Mouse (Mus musculus) retina, adult 2 months (tissue): ENCODE results near the gene Cox6b1.
A peak's percentile ranks its signal among the peaks of the same experiment; 100 is the strongest.

Experiments
- DNase-seq: peaks from one replicate; pipeline ENCODE4 v3.0.0-alpha.2; 2012; ENCODE audit warnings: low read depth, low spot score

The Cox6b1 gene

DNA sequence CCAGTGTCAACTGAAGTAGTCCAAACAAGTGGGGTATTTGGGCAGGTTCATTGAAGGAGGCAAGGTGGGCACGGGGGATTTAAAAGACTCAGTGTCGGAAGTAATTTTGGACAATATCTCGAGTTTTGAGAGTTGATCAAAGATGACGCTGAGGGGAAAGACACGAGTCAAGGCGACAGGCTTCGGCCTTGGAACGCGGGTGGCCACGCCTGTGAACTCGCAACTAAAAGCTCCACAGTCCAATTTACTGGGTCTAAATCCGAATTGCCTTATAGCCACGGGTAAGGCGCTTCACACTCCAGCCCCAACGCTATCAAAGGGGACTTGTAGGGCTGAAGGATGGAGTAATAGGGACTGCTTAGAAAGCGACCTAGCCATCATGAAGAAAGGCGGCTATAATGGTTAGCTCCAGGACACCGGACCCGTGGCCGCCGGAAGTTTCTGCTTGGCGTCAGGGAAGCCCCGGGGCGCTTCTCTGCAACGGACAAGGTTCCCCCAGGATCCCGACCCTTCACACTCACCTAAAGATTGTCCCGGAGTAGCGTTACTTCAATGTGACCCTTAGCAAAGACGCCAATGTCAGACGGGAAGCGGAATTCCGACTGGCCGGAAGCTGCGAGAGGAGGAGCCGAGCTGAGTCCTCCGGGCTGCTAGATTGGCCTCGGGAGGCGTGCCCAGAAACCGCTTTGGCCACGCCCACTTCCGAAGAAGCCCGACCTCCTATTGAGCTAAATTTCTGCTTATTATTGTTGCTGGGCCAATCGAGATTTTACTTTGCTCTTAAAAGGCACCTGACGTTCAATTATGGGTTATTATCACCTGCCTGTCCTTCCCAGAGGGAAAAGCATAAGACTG lies at the start of gene Cox6b1:
Gene Cox6b1, minus strand, starts transcription at position 622 of the 855 bp plus-strand sequence.
- peak; percentile 82 for DNase-seq

GRCm38 (mm10) chr7:30671480-30671879 lies 45.5 kb upstream of the Cox6b1 start, which contains the start of gene Pmis2:
Pmis2 (minus strand) TSS chr7:30671605.
- no peak for DNase-seq

DNA sequence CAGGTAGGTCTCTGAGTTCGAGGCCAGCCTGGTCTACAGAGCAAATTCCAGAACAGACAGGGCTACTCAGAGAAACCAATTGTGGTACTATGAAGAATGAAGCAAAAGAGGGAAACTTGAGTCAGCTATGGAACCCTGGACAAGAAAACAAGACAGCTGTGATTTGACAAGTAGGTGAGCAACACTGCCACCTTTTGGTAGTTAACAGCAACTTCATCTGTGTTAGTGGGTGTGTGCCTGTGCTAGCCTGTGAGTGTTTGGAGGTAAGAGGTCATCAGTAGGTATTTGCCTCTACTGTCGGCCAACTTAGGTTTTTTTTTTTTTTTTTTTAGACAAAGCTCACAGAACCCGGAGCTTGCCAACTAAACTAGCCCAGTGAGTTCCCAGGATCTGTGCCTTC lies 43.3 kb upstream of the Cox6b1 start:
- DNase-seq: no peak

GRCm38 (mm10) chr7:30665321-30665720 lies 39.4 kb upstream of the Cox6b1 start:
- DNase-seq: no peak

GRCm38 (mm10) chr7:30664529-30665200 lies 38.7 kb upstream of the Cox6b1 start, which contains the start of gene Haus5:
Haus5 (minus strand) TSS chr7:30664994.
- DNase-seq: peak; percentile 86

DNA sequence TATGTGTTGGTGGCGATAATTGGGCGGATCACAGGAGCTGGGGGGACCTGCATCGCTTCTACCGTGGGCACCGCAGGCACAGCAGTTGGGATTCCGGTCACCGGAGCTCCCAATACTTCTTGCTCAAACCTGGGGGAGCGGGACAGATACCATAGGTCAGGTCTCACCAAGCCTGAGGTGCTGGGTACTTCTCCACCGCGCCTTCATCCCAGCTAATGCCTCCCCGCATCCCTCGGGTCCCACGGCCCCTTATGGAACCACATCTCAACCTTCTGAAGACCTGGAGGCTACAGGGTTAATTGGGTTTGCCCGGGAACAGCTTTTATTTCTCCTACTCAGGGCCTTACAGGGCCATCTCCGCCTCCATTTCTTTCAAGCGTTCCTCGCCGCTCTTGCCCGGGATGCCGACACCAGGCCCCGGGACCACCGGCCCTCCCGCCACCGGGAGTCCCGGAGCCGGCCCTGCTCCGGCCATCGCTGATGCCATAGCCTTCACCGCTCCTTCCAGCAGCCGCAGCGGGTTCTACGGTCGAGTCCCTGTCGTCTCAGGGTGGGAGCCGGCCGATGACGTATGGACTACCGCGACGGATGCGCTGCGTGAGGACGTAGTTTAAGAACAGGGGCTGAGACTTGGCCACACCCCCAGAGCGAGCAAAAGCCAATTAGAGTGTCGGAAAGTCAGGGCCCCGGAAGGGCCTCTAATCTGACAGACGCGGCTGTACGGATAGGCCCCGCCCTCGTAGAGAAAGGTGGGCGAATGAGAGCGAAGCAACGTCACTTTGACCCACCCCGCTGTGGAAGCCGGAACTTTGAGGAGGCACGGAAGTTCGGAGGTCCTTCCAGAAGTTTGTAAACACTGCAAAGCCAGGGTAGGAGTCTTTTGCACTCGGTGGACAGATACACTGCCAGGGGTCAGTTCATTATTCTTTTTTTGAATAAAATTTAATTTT lies 23.9 kb upstream of the Cox6b1 start, which contains the start of gene Rbm42:
Gene Rbm42, minus strand, starts transcription at position 727 of the 950 bp plus-strand sequence.
- DNase-seq: peak; percentile 95

DNA sequence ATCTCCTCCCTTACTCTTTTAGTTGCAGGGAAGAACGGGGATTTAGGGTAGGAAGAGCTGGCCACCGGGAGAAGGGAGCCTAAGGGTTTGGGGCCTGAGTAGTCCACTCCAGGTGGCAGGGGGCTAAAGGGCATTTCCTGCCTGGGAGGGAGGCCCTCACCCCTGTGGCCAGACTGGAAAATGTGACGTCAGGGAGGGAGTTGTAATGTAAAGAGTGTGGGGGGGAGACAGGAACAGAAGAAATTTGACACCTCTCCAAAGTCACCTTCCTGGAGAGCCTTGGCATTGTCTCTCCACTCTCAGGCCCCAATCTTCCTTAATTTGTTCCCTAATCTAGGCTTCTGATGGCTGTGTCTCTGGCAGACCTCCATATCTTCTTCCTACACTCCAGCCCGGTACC lies 13.1 kb upstream of the Cox6b1 start:
- DNase-seq: no peak

DNA sequence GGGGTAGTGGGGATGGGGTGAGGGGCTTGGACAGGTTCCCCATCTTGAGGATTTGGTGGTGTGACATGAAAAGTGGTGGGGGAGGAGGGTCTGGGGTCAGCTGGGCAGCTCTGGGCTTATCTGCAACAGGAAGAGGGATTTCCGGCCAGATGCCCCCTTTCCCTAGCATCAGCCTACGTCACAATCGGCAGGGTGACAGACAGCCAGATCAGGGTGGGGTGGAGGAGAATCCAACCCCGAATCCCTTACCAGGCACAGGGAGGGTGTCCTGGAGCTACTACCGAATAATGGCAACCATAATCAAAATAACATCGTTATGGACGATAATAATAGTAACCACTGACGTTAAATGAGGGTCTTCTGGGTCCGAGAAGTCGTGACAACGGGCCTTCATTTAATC lies 10.4 kb upstream of the Cox6b1 start:
- no peak for DNase-seq

DNA sequence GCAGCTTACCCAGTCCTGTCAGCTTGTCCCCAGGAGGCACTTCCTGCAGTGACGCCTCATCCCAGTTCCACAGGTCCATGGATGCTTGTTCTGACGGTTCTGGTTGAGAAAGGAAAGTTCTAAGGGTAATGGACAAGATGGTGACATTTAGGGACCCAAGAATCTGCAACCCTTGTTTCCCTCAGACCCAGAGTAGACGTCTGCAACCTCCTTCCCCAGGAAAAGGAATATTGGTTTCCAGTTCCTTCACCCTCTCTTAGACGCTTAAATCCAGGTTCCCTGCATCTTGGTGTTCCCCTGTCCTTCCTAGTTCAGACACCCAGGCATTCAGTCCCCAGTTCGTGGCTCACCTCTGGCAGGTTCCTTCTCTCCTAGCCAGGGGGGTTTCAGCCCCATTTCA lies 9.8 kb upstream of the Cox6b1 start, which contains the start of gene Etv2:
Gene Etv2, minus strand, starts transcription at position 101 of the 400 bp plus-strand sequence.
- DNase-seq: no peak

DNA sequence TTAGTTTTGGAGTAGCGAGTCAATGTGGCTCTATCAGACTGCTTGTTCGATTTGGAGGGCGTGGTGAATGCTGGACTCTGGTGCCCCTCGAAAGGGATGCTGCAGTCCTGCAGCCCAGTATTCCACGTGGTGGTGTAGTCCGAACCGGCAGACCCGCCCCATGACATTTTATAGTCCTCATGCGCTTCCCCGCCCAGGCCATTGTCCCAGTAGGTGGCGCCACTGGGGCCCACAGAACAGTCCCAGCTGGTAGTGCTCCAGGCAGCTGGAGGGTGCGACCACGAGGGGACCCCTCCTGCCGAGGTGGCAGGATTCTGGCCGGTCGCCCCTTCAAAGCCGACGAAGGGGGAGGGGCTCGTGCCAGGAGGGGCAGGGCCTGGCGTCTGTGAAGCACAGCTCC lies 8.7 kb upstream of the Cox6b1 start:
- no peak for DNase-seq

DNA sequence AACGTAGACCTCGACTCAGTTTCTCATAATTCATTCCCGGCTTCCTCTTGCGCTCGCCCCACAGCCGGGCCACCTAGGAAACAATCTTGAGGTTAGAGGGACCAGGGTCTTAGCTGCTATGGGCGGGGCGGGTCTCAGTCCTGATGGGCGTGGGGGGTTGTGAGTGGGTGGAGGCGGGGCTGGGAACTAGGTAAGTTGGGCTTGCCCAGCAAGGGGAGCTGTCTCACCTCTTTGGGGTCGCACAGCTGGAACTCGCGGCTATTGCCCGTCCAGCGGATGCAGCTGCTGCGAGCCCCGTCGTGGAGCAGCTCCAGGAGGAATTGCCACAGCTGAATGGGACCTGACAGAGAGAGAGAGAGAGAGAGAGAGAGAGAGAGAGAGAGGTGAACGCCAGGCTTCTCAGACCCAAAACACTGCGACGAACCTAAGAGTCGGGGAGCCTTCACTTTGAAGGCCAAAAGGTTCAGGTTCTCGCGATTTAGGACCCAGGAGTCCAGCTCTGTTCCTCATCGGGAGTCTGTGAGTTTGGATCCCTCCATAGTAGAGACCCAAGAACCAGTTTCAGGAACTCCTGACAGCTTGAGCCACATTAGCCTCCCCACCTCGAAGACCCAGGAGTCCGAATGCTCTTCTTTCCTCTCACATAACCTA lies 7.9 kb upstream of the Cox6b1 start:
- no peak for DNase-seq

DNA sequence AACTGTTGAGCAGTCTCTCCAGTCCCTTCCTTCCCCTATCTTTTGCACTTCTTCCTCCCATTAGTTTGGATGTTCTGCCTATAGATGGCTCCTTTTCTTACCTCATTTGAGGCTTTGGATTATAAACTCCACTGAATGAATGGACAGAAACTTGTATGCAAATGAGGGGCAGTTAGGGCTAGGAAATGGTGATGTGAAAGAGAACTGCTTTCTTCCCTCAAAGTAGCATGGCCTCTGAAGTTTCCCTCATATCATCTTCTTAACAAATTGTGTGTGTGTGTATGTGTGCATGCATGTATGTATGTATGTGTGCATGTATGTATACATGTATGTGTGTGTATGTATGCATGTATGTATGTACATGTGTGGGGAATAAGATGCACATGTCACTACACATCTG lies 3.1 kb upstream of the Cox6b1 start:
- DNase-seq: no peak

DNA sequence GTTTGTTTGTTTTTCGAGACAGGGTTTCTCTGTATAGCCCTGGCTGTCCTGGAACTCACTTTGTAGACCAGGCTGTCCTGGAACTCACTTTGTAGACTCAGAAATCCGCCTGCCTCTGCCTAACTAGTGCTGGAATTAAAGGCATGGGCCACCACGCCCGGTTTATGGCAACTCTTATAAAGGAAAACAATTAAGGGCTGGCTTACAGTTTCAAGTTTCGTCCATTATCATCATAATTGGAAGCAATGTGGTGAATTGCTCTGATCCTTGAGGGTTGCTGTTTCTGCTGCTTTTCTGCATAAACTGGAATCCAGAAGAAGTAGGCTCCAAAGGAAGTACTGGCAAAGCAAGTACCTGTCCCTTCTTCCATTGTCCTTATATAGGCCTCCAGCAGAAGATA lies 696 bp upstream of the Cox6b1 start:
- DNase-seq: no peak

- DNase-seq: no peak
Observed at GRCm38 (mm10) chr7:30619202-30619601, 6.7 kb downstream of the Cox6b1 start.

- DNase-seq: no peak
Observed at GRCm38 (mm10) chr7:30618658-30619057, 7.3 kb downstream of the Cox6b1 start.

- DNase-seq: no peak
Observed at GRCm38 (mm10) chr7:30615049-30615760, 10.7 kb downstream of the Cox6b1 start.

DNA sequence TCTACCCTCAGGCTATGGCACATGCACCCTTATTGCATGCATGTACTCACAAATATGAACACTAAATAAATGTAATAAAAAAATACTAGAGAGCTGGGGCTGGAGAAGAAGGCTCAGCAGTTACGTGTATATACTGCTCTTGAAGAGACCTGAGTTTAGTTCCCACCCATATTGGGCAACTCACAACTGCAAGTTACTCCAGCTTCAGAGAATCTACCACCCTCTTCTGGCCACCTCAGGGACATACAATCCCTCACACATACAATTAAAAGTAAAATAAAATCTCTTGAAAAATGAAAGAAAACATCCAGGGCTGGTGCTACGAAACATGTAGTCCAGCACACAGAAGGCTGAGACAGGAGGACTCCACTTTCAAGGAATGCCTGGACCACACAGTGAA lies 11.5 kb downstream of the Cox6b1 start:
- DNase-seq: no peak

- no peak for DNase-seq
Observed at GRCm38 (mm10) chr7:30613529-30614112, 12.3 kb downstream of the Cox6b1 start.

DNA sequence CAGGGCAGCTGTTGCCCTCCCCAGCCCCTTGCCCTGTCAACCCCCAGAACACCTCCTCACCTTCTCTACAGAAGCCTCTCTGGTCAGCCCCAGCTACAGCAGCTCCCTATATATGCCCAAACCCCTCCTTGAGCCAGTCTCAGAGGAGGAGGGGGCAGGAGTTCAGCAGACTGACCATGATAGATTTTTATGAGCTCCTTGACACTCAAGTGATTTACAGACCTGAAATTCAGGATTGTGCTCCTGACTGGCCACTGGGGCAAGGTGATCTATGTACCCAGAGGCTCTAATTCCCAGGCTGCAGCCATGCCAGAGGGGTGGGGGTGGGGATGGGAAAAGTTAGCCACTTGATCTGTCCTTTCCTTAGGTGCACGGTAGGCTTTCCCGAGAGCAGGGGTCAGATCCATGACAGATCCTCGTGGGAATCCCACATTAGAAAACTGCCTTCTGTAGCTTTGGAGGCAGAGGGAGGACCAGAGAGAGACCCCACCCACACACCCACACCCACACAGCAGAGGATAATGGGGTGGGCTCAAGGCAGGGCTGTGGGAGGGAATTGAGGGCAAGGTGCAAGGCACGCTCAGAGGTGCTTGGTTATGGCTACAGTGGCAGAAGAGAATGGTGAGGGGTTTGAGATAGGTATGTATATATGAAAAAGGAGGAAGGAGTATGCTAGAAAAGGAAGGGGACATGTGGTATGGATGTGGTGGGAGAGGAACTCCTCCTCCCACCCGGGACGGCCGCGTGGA lies 13.1 kb downstream of the Cox6b1 start, which contains the start of gene Upk1a:
Gene Upk1a, minus strand, starts transcription at position 194 of the 749 bp plus-strand sequence.
- DNase-seq: no peak
